ENCODE assay signal across 8 mouse cellular contexts in the genomic region with DNA sequence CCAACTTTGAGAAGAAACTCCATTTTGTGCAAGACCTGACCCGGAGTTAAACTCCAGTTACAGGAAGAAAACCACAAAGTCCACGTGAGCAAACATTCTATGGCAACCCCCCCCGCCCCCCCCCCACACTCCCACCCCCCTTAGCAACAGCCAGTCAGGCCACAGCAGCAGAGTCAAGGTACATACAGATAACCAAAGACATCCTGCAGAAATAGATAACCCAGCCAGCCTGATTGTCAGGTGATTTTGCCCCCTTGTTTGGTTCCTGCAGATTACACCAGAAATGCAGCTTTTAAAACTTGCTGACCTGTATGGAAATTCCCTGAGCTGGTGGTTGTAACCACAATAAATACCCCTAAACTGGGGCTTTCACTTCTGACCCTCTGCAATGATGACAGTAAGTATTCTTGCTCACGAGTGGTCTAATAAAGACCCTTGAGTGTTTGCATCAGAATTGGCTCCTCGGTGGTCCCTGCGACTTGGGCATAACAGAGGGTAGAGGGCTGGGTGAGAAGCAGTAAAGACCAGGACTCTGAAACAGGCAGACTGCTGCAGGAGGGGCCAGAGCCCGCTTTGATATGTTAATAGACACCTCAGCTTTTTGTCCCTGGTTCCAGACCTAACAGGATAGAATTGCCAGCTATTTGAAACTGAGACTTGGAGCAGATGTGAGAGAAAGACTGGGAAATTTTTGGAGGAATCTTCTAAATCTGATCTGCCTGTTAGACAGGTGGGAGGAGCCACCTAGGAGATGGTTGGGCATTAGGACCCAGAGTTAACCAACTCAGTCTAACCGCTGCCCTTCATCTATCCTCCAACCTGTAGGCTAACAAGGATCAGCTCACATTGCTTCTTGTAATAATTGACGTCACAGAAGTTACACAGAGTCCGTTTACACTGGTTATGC. TPM values are rescaled to one million over a fixed set of nuclear protein-coding genes. Genes with fewer than 3 reads are reported as not detected.
DNase-seq lines count a peak whose midpoint lies in the region; ATAC-seq and TF ChIP-seq lines count a peak whose summit lies in the region.

No protein-coding gene starts in this region.

- peak; percentile 84; the same call in 1 of the 2 replicates for ATAC-seq in limb, embryonic 11.5 days (ENCODE audit: insufficient number of reproducible peaks, low FRiP score, low TSS enrichment, low read depth)
- peak; percentile 93 for ATAC-seq in midbrain, embryonic 16.5 days

- H3K36me3 ChIP-seq in limb, embryonic 11.5 days (ENCODE audit: control insufficient read depth, insufficient read depth, low read length) = no peaks in the 10 kb centered on the region
- H3K36me3 ChIP-seq in midbrain, embryonic 16.5 days (ENCODE audit: control insufficient read depth, insufficient read depth, low read length) = no peaks in the 10 kb centered on the region

- no peaks in the 10 kb centered on the region for H3K27me3 ChIP-seq in limb, embryonic 11.5 days (ENCODE audit: control insufficient read depth, insufficient read depth, low read length)
- H3K27me3 ChIP-seq in midbrain, embryonic 16.5 days (ENCODE audit: control insufficient read depth, insufficient read depth, low read depth, low read length) = no peaks in the 10 kb centered on the region

- TF ChIP-seq CTCF in lung, adult 2 months (IDR thresholded peaks at IDR 0.05; ENCODE audit: insufficient read depth, low read length) = no peak

- no peak for TF ChIP-seq POLR2A in lung, adult 2 months (IDR thresholded peaks at IDR 0.05; ENCODE audit: borderline replicate concordance, extremely low read depth, low read depth, low read length)

- no peak overlapping the region for H3K9ac ChIP-seq in limb, embryonic 11.5 days (ENCODE audit: low read length)
- H3K9ac ChIP-seq in midbrain, embryonic 16.5 days (ENCODE audit: low read depth, low read length) = 0 out of 2 replicates have a peak overlapping the region, but pooled peaks have one; percentile 34

- WGBS in lung, adult 2 months = 26% methylated on average over 10 of the region's 10 CpGs
- 16% methylated on average over 10 of the region's 10 CpGs for WGBS in limb, embryonic 11.5 days
- 4% methylated on average over 10 of the region's 10 CpGs for WGBS in midbrain, embryonic 16.5 days

- H3K4me1 ChIP-seq in lung, adult 2 months (ENCODE audit: control insufficient read depth, insufficient read depth, low read length) = no peaks in the 10 kb centered on the region
- H3K4me1 ChIP-seq in limb, embryonic 11.5 days (ENCODE audit: control insufficient read depth, insufficient read depth, low read length) = 0 out of 2 replicates have a peak, but pooled peaks cover 2% of the 10 kb centered on the region
- H3K4me1 ChIP-seq in midbrain, embryonic 16.5 days (ENCODE audit: control insufficient read depth, insufficient read depth, low read length) = peaks cover 7% of the 10 kb centered on the region

- no peak overlapping the region for H3K27ac ChIP-seq in limb, embryonic 11.5 days (replicated peaks; ENCODE audit: low read depth, low read length)
- no peak overlapping the region for H3K27ac ChIP-seq in midbrain, embryonic 16.5 days (ENCODE audit: low read length)

- peak overlapping the region; percentile 42 for H3K4me2 ChIP-seq in limb, embryonic 11.5 days (ENCODE audit: low read depth, severe bottlenecking)
- H3K4me2 ChIP-seq in midbrain, embryonic 16.5 days (ENCODE audit: low read length) = peak overlapping the region; percentile 58

- no peak overlapping the region for H3K4me3 ChIP-seq in lung, adult 2 months (replicated peaks; ENCODE audit: extremely low read depth, low read depth, low read length)
- H3K4me3 ChIP-seq in limb, embryonic 11.5 days (ENCODE audit: low read depth, low read length) = peak overlapping the region; percentile 20; the same call in 1 of the 2 replicates
- H3K4me3 ChIP-seq in midbrain, embryonic 16.5 days (ENCODE audit: low read depth, low read length) = peak overlapping the region; percentile 35

- H3K9me3 ChIP-seq in limb, embryonic 11.5 days (ENCODE audit: control insufficient read depth, low read length) = no peaks in the 10 kb centered on the region
- H3K9me3 ChIP-seq in midbrain, embryonic 16.5 days (replicated peaks; ENCODE audit: control insufficient read depth, low read length, poor library complexity, severe bottlenecking) = no peaks in the 10 kb centered on the region

- intact Hi-C loops in heart, postnatal 10 days (cut with DNase I) = loop anchor here (5.0 kb wide), 1 partner anchor 165 kb away; a partner anchor contains a TSS

- DNase-seq in lung, adult 2 months = peak; percentile 12
- DNase-seq in lung, postnatal 36 days = no peak
- DNase-seq in embryo, embryonic 11 days = peak; percentile 73
- DNase-seq in heart, postnatal 10 days = peak; percentile 21 to 38
- peak; percentile 38 for DNase-seq in limb, embryonic 11.5 days (ENCODE audit: low spot score)
- DNase-seq in frontal cortex, postnatal 14 days (ENCODE audit: low spot score in 2 of 2) = no peak
- no peak for DNase-seq in frontal cortex, postnatal 25 days (ENCODE audit: low spot score in 2 of 2)

RNA-seq across cellular contexts. Expression of a gene that starts 5.1 kb away (rescaled TPM):
- not detected in 2 replicates for polyA plus RNA-seq in lung, adult 2 months (2012; rRNA removed)
- total RNA-seq in heart, postnatal 10 days (2021) = under 1 TPM; 0.25 to 0.38 TPM
- polyA plus RNA-seq in limb, embryonic 11.5 days (2014; fragmentation: Nextera tagmentation; extraction: Ambion mirVana) = 0.44 and 0.57 TPM in 2 replicates
- not detected in 2 replicates for polyA plus RNA-seq in midbrain, embryonic 16.5 days (2015; fragmentation: Nextera tagmentation; extraction: Ambion mirVana)

RNA-seq across cellular contexts. Expression of a gene that starts 14.9 kb away (rescaled TPM):
- not detected in 2 replicates for polyA plus RNA-seq in lung, adult 2 months (2012; rRNA removed)
- total RNA-seq in heart, postnatal 10 days (2021) = not detected
- polyA plus RNA-seq in limb, embryonic 11.5 days (2014; fragmentation: Nextera tagmentation; extraction: Ambion mirVana) = 0.24 and 0.38 TPM in 2 replicates
- polyA plus RNA-seq in midbrain, embryonic 16.5 days (2015; fragmentation: Nextera tagmentation; extraction: Ambion mirVana) = not detected in 2 replicates

RNA-seq across cellular contexts. Expression of a gene that starts 21.0 kb away (rescaled TPM):
- not detected in 2 replicates for polyA plus RNA-seq in lung, adult 2 months (2012; rRNA removed)
- total RNA-seq in heart, postnatal 10 days (2021) = not detected
- polyA plus RNA-seq in limb, embryonic 11.5 days (2014; fragmentation: Nextera tagmentation; extraction: Ambion mirVana) = not detected in 2 replicates
- not detected in 2 replicates for polyA plus RNA-seq in midbrain, embryonic 16.5 days (2015; fragmentation: Nextera tagmentation; extraction: Ambion mirVana)

RNA-seq across cellular contexts. Expression of a gene that starts 26.6 kb away (rescaled TPM):
- polyA plus RNA-seq in lung, adult 2 months (2012; rRNA removed) = not detected in 2 replicates
- total RNA-seq in heart, postnatal 10 days (2021) = not detected
- 0.65 TPM in 1 of 2 replicates, not detected in the other for polyA plus RNA-seq in limb, embryonic 11.5 days (2014; fragmentation: Nextera tagmentation; extraction: Ambion mirVana)
- not detected in 2 replicates for polyA plus RNA-seq in midbrain, embryonic 16.5 days (2015; fragmentation: Nextera tagmentation; extraction: Ambion mirVana)

RNA-seq across cellular contexts. Expression of a gene that starts 32.6 kb away (rescaled TPM):
- polyA plus RNA-seq in lung, adult 2 months (2012; rRNA removed) = not detected in 2 replicates
- not detected for total RNA-seq in heart, postnatal 10 days (2021)
- polyA plus RNA-seq in limb, embryonic 11.5 days (2014; fragmentation: Nextera tagmentation; extraction: Ambion mirVana) = 0.24 TPM in 1 of 2 replicates, not detected in the other
- polyA plus RNA-seq in midbrain, embryonic 16.5 days (2015; fragmentation: Nextera tagmentation; extraction: Ambion mirVana) = not detected in 2 replicates

Comparison
In these comparisons a context has a peak if more than half of its experiments do, and no peak if none do; other contexts are left out.
1. DNase-seq: peak in lung, adult 2 months (single experiment), embryo, embryonic 11 days (single experiment), heart, postnatal 10 days (2 of 2) and limb, embryonic 11.5 days (single experiment); none in lung, postnatal 36 days (single experiment), frontal cortex, postnatal 14 days (0 of 2) and frontal cortex, postnatal 25 days (0 of 2).